Mouse (Mus musculus) c-Kit-positive CD71-positive TER-119-negative erythroid progenitor cells, embryonic 14.5 days (primary cell): Measurements from ENCODE around the gene Hoxa10.

Experiments
- DNase-seq: peaks from one replicate; pipeline ENCODE4 v3.0.0-alpha.2; 2013; ENCODE audit warnings: low read depth

The Hoxa10 gene

DNA sequence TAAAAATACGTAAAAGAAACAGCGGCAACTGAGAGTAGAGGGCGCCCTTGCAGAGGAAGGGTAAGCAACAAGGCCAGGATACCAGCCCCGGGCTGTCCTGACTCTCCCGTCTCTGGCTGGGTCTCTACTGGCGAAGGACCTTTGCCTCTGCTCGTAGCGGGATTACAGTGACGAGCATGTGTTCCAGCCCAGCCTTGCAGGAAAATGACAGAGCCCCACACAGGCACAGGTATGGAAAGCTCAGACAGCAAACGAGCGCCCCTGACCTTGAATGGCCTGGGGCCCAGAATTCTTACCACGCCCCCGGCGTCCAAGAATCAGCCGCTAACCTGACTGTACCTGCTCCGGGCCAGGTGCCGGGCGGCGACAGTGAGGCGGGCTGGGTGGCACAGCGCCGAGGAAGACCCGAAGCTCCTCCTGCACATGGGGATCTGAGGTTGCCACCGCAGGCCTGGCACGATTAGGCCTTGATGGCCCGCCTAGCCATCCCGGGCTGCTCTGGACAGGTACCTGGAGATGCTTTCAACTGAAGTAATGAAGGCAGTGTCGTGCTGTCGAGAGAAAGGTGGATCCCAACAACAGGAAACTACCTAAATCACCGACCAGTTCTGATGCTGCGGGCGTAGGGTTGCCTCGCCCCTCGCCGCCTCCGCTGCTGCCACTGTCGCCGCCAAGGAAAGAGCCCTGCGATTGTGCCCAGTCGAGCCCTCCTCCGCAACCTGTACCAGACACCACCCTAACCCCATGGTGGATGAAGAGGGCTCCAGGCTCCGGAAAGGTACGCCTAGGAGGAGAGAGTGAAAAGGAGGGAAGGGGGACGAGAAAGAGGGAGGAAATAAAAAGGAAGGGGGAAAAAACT, 10.9 kb downstream of the Hoxa10 start:
- no peak for DNase-seq

DNA sequence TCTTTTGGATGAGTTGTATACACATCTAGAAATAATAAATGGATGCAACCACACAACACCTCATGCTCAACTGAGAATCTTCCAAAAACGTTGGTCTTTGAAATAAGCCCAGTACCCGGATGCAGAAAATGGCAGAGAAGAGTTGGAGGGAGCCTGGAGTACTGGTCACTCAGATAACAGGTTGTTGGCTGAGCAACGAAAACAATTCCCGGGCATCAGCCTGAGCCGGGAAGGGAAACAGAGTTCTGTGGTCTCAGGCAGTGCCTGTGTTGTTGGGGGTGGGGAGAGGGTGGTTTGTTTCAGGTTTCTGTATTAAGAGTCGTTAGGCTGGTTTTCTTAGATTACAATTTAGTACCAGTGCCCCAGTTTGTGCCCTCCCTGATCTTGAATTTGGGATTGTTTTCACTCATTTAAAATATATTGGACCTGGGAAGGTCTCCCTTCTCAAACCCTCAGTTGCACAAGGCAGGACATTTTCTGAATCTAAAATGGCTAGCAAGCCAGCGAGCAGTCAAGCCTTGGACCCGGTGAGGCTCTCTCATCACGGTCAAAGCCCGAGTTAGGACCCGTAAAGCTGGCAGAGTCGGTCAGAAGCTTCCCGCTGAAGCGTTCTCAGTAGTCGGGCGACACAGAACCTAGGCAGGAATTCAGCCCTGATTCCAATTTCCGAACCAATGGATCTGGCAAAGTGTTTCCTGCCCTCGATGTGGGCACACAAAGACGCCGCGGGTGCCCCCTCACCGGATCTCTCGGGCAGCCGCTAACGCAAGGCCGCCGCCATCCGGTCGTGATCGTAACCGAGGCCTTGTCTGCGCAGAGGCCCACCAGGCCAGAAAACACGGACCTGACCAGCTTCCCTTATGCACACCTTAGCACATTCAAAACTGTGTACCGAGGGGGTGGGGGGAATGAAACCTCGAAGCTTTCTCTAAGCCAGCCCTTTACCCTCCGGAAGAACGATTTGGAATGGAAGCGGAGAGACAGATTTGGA, 11.9 kb downstream of the Hoxa10 start:
- DNase-seq: no peak

DNA sequence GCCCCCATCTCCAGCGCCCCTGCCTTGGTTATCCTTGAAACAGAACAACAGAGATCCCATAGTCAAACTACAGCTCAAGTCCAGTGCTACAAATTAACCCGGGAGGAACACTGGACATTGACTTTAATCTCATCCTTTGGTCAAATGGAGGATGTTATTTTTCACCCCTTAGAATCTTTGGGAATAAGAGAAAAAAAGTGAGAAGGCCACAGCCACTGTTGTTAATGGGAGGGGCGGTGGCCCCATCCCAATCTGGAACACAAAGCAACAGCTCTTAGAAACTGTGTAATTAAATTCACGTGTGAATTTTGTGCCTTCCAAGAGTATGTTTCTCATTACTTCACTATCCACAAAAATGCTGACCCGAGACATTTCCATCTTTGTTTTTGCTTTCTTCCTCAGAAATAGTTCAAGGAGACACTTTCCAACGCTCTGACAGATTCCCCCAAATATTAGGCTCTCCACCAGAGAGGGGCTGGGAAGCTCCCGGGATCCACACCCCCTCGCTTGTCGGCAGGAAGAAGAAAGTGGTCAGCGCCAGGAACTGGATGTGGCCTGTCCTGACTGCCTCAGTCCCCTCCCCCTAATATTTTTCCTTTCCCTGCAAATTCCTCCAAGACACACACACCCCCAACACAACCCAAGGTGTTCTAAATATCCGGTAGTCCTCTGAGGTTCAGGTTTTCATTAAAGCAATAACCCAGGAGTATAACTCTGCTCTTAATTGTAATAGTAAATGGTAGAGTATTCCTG, 13.0 kb downstream of the Hoxa10 start:
- DNase-seq: no peak

DNA sequence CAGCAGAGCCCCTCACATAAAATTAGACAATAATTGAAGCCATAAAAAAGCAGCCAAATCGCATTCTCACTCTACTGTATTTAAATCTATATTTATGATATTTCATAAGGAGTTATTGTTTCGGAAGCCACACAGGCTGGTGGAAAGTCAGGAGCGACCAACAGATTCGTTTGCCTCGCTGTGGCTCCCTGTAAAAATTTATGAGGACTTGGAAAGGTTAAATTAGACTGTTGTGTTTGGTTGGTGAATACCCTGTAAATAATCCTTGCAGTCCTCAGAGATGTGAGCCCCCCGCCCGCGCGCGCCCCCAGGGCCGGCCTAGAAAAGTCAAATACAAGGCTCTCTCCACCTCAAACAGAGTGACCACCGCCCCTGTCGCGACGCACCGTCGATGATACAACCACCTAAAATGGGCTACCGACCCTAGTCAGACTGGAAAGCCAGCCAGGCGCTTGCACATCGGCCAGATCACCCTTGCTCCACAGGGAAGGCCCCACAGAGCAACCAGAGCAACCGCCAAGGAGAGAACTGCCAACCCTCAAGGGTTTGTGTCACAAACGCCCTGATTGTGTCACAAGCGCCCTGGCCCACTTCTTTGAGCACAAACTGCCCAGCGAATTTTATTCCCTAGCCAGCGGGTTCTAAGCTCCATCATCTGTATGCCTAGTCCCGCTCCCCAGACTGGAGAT, 13.9 kb downstream of the Hoxa10 start:
- no peak for DNase-seq

DNA sequence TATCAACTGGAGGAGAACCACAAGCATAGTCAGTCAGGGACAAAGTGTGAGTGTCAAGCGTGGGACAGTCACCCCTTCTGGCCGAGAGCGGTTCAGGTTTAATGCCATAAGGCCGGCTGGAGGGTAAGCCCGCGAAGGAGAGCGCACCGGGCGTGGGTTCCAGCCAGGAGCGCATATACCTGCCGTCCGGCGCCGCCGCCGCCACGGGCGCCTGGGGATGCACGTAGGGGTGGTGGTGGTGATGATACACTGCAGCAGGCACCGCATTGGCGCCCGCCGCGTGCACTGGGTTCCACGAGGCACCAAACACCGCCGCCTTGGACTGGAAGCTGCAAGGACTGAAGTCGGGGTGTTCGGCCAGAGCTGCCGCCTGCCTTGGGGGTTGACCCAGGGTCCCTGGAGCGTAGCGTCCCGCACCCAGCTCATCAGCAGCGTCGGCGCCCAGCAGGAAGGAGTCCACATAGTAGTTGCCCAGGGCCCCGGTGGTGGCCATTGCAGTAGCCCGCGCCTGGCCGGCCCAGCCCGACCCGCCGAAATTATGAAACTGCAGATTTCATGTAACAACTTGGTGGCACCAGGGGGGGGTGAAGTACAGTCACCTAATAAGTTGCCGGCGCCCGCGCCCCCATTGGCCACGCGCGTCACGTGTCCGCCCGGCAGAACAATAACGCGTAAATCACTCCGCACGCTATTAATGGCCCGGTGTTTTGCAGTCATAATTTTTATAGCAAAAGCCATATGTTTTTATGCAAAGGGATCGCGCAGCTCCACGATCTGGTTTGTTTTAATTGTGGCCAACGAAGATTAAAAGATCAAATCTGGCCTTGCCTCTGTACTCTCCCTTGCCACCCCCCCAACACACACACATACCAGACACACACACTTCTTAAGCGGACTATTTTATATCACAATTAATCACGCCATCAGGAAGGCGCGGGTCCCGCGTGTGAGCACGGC, 14.8 kb downstream of the Hoxa10 start:
- no peak for DNase-seq

DNA sequence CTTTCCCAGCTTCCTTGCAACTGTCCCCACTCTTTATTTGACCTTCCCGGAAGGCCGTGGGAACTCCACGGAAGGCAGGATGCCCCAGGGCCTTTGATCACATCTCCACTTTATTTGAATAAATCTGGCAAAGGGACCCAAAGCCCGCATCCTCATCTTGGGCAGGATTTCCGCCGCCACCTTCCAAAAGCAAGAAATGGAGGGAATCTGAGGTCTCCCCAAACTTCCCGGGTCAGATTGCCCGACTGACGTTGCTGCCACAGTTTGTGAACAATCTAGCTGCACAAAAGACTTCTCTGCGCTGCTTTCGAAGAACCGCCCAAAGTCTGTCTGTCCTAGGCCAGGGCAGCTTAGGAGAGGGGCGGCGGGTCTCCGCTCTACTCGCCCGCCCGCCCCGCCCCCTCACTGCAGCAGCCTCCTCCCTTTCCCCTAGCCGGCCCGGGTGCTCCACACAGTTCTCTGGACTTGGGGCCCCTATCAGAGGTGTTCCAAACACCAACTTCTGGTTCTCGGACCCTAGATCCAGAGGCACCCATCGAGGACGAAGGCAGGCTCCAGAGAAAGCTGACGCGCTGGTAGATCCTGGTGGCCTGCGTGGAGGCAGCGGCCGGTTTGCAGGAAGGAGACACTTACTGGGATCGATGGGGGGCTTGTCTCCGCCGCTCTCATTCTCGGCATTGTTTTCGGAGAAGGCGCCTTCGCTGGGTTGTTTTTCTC, 15.6 kb downstream of the Hoxa10 start:
- DNase-seq: no peak

DNA sequence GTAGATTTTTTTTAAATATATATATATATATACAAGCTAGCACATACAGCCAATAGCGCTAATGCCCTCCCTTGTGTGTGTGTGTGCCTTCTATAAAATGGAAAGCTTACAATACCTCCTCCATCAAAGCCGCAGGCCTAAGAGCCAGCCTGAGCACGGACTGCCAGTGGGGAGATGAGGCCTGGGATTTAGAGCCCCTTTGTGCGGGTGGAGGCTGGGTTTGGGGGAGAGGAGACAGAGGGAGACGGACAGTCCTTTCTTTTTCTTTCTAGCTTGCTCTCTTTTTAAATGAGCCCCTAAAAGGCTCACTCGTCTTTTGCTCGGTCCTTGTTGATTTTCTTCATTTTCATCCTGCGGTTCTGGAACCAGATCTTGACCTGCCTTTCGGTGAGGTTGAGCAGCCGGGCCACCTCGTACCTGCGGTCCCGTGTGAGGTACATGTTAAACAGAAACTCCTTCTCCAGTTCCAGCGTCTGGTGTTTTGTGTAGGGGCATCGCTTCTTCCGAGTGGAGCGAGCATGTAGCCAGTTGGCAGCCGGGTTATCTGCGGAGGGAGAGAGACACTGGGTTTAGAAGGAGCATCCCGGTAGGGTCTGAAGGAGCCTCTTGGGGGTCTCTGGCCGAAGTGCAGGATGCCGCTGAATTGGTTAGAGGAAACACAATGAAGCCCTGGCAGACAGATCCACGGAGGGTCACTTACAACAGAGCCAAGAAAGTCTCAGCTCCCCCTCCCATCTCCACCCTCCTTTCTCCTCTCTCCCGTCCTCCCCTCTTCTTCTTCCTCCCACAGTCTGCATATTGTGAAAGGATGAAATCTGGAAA, 16.5 kb downstream of the Hoxa10 start:
- DNase-seq: no peak

DNA sequence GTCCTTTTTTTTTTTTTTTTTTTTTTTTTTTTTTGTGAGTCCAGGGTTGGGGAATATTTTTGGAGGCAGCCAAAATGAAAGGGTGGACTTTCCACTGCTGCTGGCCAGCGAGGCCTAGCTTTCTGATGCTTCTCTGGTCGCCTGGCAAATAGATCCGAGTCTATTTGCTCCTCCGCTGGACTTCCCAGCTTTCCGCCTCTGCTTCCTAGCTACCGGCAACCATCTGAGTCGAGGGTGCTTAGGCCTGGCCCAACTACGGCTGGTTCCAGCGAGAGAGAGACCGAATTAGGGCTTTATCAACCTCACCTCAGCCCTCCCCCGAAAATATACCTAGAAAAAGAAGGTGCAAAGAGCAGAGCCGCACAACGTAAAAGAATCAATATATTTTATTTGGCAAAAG, 17.9 kb downstream of the Hoxa10 start:
- DNase-seq: no peak

DNA sequence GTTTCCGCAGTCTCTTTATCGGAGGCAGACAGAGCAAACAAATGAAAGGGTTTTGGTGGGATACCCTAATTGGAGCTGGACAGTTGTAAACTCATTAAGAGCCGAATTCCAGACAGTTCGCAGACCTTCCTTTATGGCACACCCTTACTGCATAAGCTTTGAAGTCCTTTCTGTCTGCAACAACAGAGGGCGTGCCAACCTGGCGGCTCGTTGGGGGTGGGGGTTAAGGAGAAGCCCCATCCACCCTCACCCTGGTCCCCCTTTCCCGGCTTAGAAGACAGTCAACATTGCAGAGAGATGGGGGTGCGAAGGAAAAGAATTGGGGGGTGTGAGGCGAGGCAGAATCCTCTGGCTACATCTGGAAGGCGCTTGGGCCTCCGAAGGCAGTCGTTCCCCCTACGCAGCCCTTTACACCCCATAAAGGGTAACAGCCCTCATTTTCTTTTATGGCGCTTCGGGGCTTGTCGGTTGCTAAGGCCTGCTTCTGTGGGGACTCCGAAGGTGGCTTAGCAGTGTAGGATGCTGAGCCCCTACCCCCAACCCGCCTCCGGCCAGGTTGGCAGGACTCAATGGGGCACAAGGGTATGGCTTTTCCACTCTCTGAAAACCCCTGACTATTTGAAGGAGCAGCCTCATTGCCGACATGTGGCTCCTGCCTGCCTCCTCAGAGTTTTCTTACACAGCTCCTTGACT, 18.5 kb downstream of the Hoxa10 start:
- DNase-seq: no peak

DNA sequence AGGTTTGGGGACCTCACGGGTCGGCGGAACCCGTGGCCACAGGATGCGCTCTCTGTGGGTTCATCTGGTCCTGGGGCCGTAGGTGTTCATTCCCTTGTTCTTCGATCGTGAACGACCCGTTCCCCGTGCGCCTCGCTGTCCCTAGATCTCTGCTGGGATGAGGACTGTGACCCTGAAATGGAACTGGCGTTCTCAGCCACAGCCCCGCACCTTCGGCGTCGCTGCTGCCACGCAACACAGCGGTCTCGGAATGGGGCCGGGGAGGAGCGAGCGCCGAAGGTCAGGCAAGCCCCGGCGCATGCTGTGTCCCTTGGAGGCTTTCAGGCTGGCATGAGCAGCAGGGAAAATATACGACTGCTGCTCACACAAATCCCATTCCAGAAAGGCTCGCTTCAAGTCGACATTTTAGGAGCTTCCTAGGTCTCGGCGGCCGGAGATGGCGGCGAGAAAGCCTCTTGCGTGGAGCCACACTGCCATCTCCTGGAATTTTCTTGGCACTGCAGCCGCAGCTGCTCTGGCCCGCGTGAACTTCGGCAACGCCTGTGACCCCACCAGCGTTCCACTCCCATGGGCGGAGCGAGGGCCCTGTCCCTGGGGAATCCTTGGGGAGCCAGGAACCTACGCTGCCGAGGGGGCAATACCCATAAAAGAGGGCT, 19.2 kb downstream of the Hoxa10 start, which contains the start of gene Hoxa7:
TSS of gene Hoxa7 (minus strand) at position 518 of the 656 bp plus-strand sequence.
- peak; percentile 39 for DNase-seq

DNA sequence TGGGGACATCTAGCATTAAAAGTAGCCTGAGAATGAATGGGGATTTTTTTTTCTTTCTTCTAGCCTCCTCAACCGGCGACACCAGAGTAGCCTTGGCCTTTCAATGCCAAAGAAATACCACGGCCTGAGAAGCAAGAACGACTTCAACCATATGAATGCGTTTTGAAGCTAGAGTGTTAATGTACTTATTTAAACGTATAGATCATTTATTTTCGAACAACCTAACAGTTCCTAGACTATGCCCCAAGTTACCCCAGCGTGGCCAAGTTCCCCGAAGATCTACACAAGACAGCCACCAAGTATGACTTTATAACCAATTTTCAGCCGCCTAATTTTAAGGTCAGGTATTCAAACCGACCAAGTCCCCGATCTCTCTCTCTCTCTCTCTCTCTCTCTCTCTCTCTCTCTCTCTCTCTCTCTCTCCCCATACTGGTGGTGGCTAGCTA, 19.8 kb downstream of the Hoxa10 start:
- DNase-seq: no peak

DNA sequence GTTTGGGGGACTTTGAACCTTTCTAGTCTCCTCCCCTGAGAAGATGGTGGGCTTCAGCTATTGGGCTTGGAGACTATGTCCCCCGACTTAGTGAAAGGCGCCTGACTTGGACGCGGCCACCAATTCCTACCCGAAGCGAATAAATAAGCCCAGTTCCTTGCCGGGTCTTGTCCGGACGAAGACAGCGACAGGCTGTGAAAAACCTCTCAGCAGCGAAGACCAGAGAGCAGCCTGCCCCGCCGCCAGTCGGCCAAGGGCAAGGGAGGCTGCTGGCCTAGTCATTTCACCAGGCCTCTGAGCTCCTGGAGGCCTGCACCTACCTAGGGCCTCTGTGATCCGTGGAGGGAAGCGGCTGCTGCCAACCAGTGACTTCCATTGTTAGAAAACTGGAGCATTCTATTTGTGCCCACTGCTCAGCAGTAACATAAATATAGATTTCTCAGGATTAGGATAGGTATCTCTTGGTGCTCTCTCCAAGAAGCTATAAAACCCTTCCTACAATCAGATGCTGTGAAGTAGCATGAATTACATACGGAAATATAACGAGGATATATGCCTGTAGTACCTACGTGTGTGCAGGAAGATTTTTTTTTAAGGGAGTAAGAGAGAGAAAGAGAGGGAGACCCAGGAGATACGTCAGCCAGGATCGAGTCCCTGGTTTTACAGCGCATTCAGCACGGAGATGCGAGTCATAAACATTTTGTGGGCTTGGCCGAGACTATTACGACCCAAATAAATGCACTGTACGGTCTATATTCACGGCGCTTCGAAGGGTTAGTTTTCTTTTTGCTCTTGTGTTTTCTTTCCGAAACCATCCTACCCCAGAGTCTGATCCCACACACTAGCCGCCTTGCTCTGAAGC, 20.4 kb downstream of the Hoxa10 start:
- DNase-seq: no peak

DNA sequence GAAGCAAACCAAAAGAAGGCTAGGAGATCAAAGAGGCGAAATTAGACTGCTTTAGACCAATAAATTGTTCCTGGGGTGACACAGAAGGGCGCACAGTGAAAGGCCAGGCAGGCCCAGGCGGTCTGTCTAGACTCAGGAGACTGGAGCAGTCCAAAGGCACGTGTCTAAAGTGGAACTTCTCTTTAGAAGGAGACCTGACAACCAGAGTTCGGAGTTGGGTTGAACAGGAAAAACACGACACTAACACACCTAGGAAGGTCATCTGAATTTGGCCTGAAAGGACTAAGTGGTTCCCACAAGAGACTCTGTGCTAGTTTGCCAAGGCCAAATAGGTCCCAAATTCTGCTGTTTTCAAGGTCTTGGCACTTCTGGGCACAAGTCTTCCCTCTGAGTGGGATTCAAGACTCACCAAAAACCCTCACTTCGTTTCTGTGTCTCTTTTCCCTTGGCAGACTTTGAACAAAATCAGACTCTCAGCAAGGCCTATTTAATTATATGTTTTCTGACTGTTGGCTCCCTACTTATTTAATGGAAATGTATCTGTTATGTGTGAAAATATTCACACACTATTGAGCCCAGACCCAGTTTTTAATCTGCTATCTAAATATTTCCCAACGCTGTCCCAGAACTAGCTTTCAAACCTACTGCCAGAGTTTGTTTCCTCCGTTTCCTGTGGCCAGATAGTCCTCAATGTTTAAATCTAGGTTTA, 21.3 kb downstream of the Hoxa10 start:
- no peak for DNase-seq

DNA sequence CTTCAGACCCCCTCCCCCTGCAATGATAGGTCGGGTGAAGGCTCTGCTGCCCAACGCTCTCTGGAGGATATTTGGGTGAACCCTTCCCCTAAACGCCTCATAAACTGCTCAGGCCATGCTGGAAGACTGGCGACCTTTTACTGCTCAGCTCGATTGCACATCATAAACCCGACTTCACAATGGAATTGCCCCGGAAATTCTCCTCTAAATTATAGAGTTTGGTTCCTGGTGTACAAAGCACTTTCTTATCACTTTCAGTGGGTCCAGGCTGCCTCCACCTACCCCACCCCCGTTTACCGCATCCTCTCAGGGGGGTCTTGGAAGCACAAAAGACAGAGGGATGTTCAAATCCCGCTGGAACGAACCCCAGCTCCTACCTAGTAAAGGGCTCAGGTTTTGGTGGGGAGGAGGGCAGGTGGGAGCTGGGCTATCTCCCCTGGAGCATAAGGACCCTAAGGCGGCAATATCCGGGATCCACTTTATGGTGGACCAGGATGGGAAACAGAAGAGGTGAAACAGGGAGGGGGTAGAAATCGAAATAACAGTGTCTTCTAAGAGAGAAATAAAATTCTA, 21.9 kb downstream of the Hoxa10 start:
- no peak for DNase-seq

DNA sequence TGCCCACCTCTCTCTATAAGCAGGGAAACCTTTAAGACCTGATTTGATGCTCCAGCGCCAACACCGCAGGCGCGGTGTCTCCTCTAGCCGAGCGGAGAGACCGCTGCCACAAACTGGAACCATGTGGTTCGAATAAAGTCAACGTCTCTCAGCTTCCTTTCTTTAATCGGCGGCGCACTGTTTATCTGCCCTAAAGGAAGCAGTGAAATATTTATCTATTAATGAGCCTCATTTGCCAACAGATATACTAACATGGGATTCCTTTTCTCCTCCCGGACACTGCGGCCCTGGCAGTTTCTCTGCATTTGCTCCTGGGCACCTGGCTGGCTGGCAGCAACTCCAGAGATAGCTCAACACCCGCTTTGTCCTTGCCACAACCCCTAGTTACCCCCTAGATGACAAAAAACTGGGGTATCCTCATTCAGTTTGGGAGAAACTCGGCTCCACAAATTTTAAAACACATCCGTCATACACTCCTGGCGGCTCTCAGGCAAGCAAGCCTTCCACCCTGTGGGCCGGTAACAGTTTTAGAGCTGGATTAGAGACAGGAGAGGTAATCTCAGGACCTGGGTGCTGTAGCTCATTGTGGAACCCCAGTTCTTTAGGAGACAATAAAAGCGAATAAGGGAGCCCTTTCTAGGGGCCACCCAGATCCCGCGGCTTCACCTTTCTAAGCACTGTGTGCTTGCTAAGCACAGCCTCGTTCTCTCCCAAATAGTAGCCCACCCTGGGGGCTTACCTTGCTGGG, 22.6 kb downstream of the Hoxa10 start:
- DNase-seq: no peak
